16 mouse cellular contexts compared by ENCODE assay signal in the genomic region with DNA sequence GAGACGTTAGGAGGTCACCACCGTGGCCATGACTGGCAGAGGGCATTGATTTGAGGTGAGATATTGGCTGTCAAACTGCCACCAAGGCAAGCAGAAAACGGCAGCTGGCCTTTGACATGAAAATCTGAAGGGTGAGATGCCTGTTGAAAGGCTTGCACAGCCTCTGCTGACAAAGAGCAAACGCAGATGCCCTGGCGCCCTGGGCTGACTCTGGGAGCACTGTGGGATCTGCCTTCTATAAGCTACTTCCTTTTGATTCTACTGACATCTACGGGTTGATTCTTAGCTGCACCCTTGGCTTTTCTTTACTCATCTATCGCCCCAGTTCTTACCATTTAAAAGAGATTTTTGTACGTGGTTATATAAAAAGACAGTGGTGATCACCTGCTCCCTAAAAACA.
DNase-seq lines count a peak whose midpoint lies in the region; ATAC-seq and TF ChIP-seq lines count a peak whose summit lies in the region.
"Had no signal": no experiment of that assay in that cellular context is flagged by ENCODE, and none has a peak within 500 bp of the region (broad histone marks: within the 10 kb centered on the region; RNA-seq: fewer than 3 reads in every experiment).

No protein-coding gene starts in this region.

- WGBS in hindbrain, postnatal 0 days = 46% methylated on average over 8 of the region's 8 CpGs
- 51% methylated on average over 8 of the region's 8 CpGs for WGBS in hindbrain, embryonic 12.5 days
- 57% methylated on average over 8 of the region's 8 CpGs for WGBS in embryonic facial prominence, embryonic 10.5 days

- intact Hi-C loops in gastrocnemius, postnatal 36 days (cut with DNase I) = no loop called here

- H3K4me1 ChIP-seq in hindbrain, postnatal 0 days (ENCODE audit: insufficient read depth, low read length) = no peaks in the 10 kb centered on the region
- H3K4me1 ChIP-seq in hindbrain, embryonic 12.5 days = no peaks in the 10 kb centered on the region
- peaks cover 7% of the 10 kb centered on the region; the same call in 1 of the 2 replicates for H3K4me1 ChIP-seq in embryonic facial prominence, embryonic 10.5 days
- H3K4me1 ChIP-seq: embryonic facial prominence, embryonic 15.5 days; forebrain, embryonic 12.5 days; heart, embryonic 13.5 days; lung, embryonic 15.5 days had no signal

- H3K9me3 ChIP-seq in hindbrain, postnatal 0 days (ENCODE audit: low read length) = no peaks in the 10 kb centered on the region
- H3K9me3 ChIP-seq in hindbrain, embryonic 12.5 days (replicated peaks) = no peaks in the 10 kb centered on the region
- H3K9me3 ChIP-seq in embryonic facial prominence, embryonic 10.5 days = no peaks in the 10 kb centered on the region
- H3K9me3 ChIP-seq: embryonic facial prominence, embryonic 15.5 days; forebrain, embryonic 12.5 days; heart, embryonic 13.5 days; lung, embryonic 15.5 days had no signal

- H3K4me3 ChIP-seq in hindbrain, postnatal 0 days (ENCODE audit: low read length) = no peak overlapping the region
- H3K4me3 ChIP-seq in hindbrain, embryonic 12.5 days = no peak overlapping the region
- H3K4me3 ChIP-seq in embryonic facial prominence, embryonic 10.5 days = no peak overlapping the region
- H3K4me3 ChIP-seq: embryonic facial prominence, embryonic 15.5 days; forebrain, embryonic 12.5 days; heart, embryonic 13.5 days; lung, embryonic 15.5 days had no signal

- H3K36me3 ChIP-seq in hindbrain, postnatal 0 days (ENCODE audit: insufficient read depth, low read length) = no peaks in the 10 kb centered on the region
- no peaks in the 10 kb centered on the region for H3K36me3 ChIP-seq in hindbrain, embryonic 12.5 days
- H3K36me3 ChIP-seq in embryonic facial prominence, embryonic 10.5 days (replicated peaks) = no peaks in the 10 kb centered on the region
- H3K36me3 ChIP-seq: embryonic facial prominence, embryonic 15.5 days; forebrain, embryonic 12.5 days; heart, embryonic 13.5 days; lung, embryonic 15.5 days had no signal

- no peaks in the 10 kb centered on the region for H3K27me3 ChIP-seq in hindbrain, postnatal 0 days (ENCODE audit: insufficient read depth, low read length)
- H3K27me3 ChIP-seq in hindbrain, embryonic 12.5 days = no peaks in the 10 kb centered on the region; the same call in 1 of the 2 replicates
- no peaks in the 10 kb centered on the region; the same call in 1 of the 2 replicates for H3K27me3 ChIP-seq in embryonic facial prominence, embryonic 10.5 days (replicated peaks; ENCODE audit: low read depth, poor library complexity, severe bottlenecking)
- H3K27me3 ChIP-seq: embryonic facial prominence, embryonic 15.5 days; forebrain, embryonic 12.5 days; lung, embryonic 15.5 days had no signal

- peak; percentile 33 for TF ChIP-seq CTCF in hindbrain, postnatal 0 days (IDR thresholded peaks at IDR 0.05; ENCODE audit: low read depth)

- DNase-seq in hindbrain, postnatal 0 days (ENCODE audit: low spot score) = no peak
- peak; percentile 18 for DNase-seq in MN1 (ENCODE audit: low spot score)
- DNase-seq in embryonic facial prominence, embryonic 10.5 days (ENCODE audit: low spot score) = peak; percentile 54
- DNase-seq in thymus, postnatal 10 days (ENCODE audit: low spot score in 2 of 2) = peak; percentile 35 to 47
- DNase-seq in frontal cortex, postnatal 25 days (ENCODE audit: low spot score in 2 of 2) = no peak
- DNase-seq in gastrocnemius, postnatal 36 days = no peak
- DNase-seq: adrenal gland, postnatal 10 days; cerebellum, postnatal 10 days; heart, postnatal 4 days; retina, postnatal 1 day had no signal

- H3K27ac ChIP-seq in hindbrain, postnatal 0 days = no peak overlapping the region
- no peak overlapping the region for H3K27ac ChIP-seq in hindbrain, embryonic 12.5 days
- no peak overlapping the region for H3K27ac ChIP-seq in embryonic facial prominence, embryonic 10.5 days (replicated peaks)
- H3K27ac ChIP-seq: embryonic facial prominence, embryonic 15.5 days; forebrain, embryonic 12.5 days; heart, embryonic 13.5 days; kidney, postnatal 0 days; lung, embryonic 15.5 days had no signal

- no peak overlapping the region for H3K4me2 ChIP-seq in hindbrain, postnatal 0 days (ENCODE audit: low read depth, low read length)
- no peak overlapping the region for H3K4me2 ChIP-seq in hindbrain, embryonic 12.5 days (replicated peaks)
- H3K4me2 ChIP-seq: embryonic facial prominence, embryonic 15.5 days; forebrain, embryonic 12.5 days; heart, embryonic 13.5 days; lung, embryonic 15.5 days had no signal

- H3K9ac ChIP-seq in hindbrain, postnatal 0 days (replicated peaks; ENCODE audit: low read length) = no peak overlapping the region
- no peak overlapping the region for H3K9ac ChIP-seq in hindbrain, embryonic 12.5 days
- H3K9ac ChIP-seq: embryonic facial prominence, embryonic 15.5 days; forebrain, embryonic 12.5 days; heart, embryonic 13.5 days; lung, embryonic 15.5 days had no signal

- no peak for ATAC-seq in hindbrain, postnatal 0 days
- ATAC-seq in hindbrain, embryonic 12.5 days (ENCODE audit: low FRiP score) = no peak

Comparison
In these comparisons a context has a peak if more than half of its experiments do, and no peak if none do; other contexts are left out.
1. DNase-seq: peak in MN1 (single experiment), embryonic facial prominence, embryonic 10.5 days (single experiment) and thymus, postnatal 10 days (2 of 2); none in hindbrain, postnatal 0 days (single experiment), frontal cortex, postnatal 25 days (0 of 2) and gastrocnemius, postnatal 36 days (0 of 2).